Mouse (Mus musculus) limb, embryonic 13.5 days (tissue): ENCODE data around the gene Wdr62. TPM values are rescaled to one million over a fixed set of nuclear protein-coding genes. Genes with fewer than 3 reads are reported as not detected.

ENCODE experiments used
- ATAC-seq: fragments of 200-750 bp; cut with Nextera tagmentation; 2 replicates; pipeline ENCODE4 v1.8.0; 2017; ENCODE audit warnings: low read depth, moderate number of reproducible peaks, moderate TSS enrichment; ENCODE audit not compliant: low FRiP score
- H3K27ac ChIP-seq: fragments of 300-500 bp; sonication (generic); 2 replicates; pipeline ENCODE4 v1.5.1; 2015; ENCODE audit warnings: inconsistent platforms, mild to moderate bottlenecking, moderate library complexity
- H3K27me3 ChIP-seq: fragments of 300-500 bp; sonication (generic); 2 replicates; pipeline ENCODE4 v1.6.1; 2015; ENCODE audit warnings: mild to moderate bottlenecking, inconsistent platforms
- H3K36me3 ChIP-seq: fragments of 300-500 bp; sonication (generic); 2 replicates; pipeline ENCODE4 v1.6.1; 2015; ENCODE audit warnings: inconsistent platforms, mild to moderate bottlenecking, moderate library complexity
- H3K4me1 ChIP-seq: fragments of 300-500 bp; sonication (generic); 2 replicates; pipeline ENCODE4 v1.6.1; 2015; ENCODE audit warnings: inconsistent platforms
- H3K4me2 ChIP-seq: fragments of 300-500 bp; sonication (generic); replicated peaks from 2 replicates; pipeline ENCODE4 v1.6.1; 2015; ENCODE audit warnings: inconsistent platforms, mild to moderate bottlenecking, moderate library complexity
- H3K4me3 ChIP-seq: fragments of 300-500 bp; sonication (generic); 2 replicates; pipeline ENCODE4 v1.5.1; 2015; ENCODE audit warnings: moderate library complexity, mild to moderate bottlenecking, inconsistent platforms
- H3K9ac ChIP-seq: fragments of 300-500 bp; sonication (generic); 2 replicates; pipeline ENCODE4 v1.6.1; 2015; ENCODE audit warnings: mild to moderate bottlenecking, inconsistent platforms
- H3K9me3 ChIP-seq: fragments of 300-500 bp; sonication (generic); 2 replicates; pipeline ENCODE4 v1.6.1; 2016; ENCODE audit warnings: inconsistent platforms
- WGBS: fragments of 180-500 bp; shearing (Covaris S2); methylation state at CpG from one replicate; pipeline ENCODE4 v1.1.7; 2015; 5-methylcytosine and 5-hydroxymethylcytosine counted together
- polyA plus RNA-seq: library from polyadenylated mRNA; unstranded; fragments of >200 nt; fragmentation: Nextera tagmentation; extraction: Ambion mirVana; gene quantifications from 2 replicates; pipeline ENCODE4 v1.2.1, GENCODE M21; 2015

The Wdr62 gene
- polyA plus RNA-seq, 1 experiment from 2014 or later, result 9.2 TPM

DNA sequence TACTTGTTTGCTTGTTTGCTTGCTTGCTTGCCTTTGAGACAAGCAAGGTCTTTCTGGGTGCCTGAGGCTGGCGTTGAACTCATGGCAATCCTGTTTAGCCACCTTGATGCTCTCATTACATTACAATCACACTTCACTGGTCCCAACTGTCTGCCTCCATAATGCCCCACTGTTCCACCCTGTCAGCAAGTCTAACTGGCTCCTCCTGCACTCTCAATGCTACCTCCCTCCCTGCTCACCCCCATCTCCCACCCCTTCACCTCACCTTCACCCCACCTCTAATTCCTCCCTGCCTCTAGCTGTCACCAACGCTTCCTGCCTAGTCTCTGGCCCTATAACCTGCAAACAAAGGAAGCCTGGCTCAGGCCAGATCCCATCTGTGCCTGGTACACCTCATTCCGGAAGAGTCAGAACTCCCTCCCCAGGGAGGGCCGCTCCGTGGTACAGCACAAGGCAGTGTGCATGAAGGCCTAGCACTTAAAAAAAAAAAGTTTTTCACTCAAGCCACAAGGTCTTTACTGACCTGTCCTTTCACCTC is 82.6 kb downstream of the Wdr62 start:
- Histone ChIP-seq H3K27me3 (no peaks in the 10 kb centered on the region), H3K27ac (no peak overlapping the region; the same call in 1 of the 2 replicates), H3K36me3 (no peaks in the 10 kb centered on the region), H3K9ac (no peak overlapping the region), H3K4me3 (no peak overlapping the region), H3K4me1 (peaks cover 51% of the 10 kb centered on the region), H3K9me3 (no peaks in the 10 kb centered on the region), H3K4me2 (no peak overlapping the region)
- WGBS, result 63% methylated on average over 5 of the region's 5 CpGs
- no peak for ATAC-seq

DNA sequence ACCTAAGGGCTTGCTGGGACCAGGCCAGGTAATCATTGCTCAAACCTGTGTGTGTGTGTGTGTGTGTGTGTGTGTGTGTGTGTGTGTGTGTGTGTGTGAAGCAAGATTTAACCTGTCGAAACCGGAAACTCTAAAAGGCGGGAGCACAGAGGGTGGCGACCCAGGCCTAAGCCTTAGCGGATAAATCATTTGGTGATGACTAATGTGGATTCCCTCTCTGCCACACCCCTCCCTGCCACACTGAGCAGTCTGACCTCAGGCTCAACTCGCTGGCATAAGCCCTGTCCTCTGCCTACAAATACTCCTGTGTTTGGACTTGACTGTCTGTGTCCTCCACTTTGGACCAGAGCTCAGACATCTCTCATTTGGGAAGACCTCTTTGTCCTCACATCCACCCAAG is 84.0 kb downstream of the Wdr62 start:
- Histone ChIP-seq H3K9ac (no peak overlapping the region), H3K4me3 (no peak overlapping the region), H3K4me2 (no peak overlapping the region), H3K9me3 (no peaks in the 10 kb centered on the region), H3K4me1 (peaks cover 48% of the 10 kb centered on the region), H3K27ac (no peak overlapping the region), H3K36me3 (peaks cover 13% of the 10 kb centered on the region), H3K27me3 (no peaks in the 10 kb centered on the region)
- WGBS, result 72% methylated on average over 3 of the region's 6 CpGs
- no peak for ATAC-seq

DNA sequence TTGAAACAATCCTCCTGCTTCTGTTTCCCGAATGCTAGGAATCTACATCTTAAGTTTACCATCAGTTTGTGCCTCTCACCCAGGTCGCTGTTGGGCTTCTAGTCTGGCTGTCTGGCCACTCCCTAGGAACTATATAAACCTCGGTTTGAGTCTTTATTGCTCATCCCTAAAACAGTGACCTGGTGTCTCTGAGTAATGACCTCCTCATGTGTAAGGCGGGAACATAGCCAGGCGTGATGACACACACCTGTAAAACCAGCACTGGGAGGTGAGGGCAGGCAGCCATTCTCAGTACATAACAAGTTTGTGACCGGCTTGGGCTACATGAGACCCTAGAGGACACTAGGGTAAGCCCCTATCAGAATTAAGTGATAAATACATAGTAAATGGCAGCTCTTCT is 84.8 kb downstream of the Wdr62 start:
- no peak overlapping the region for H3K9ac ChIP-seq
- H3K36me3 ChIP-seq, result peaks cover 20% of the 10 kb centered on the region
- H3K27me3 ChIP-seq, result no peaks in the 10 kb centered on the region
- ATAC-seq, result no peak
- H3K4me1 ChIP-seq, result peaks cover 44% of the 10 kb centered on the region
- H3K4me2 ChIP-seq, result peak overlapping the region; percentile 75
- H3K4me3 ChIP-seq, result no peak overlapping the region
- no peaks in the 10 kb centered on the region for H3K9me3 ChIP-seq
- 64% methylated on average over 6 of the region's 6 CpGs for WGBS
- H3K27ac ChIP-seq, result no peak overlapping the region

DNA sequence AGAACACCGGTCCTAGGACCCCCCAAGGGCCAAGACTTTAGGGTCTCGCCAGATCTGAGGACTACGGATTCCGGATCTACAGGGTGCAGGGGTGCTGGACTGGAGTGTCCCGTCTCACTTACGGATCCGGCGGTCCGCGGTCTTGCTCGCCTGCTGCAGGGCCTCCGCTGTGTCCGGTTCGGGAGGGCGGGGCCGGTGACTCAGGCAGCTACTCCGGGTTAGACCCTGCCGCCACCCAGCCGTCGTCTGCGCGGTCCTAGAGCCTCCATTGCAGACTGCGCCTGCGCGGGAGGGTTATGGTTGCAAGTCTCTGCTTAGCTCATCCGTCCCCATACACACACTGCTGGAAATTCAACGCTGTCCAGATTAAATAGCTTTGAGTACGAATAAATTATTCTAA is 85.3 kb downstream of the Wdr62 start:
- Histone ChIP-seq H3K9me3 (no peaks in the 10 kb centered on the region), H3K27me3 (no peaks in the 10 kb centered on the region), H3K4me3 (peak overlapping the region; percentile 72), H3K9ac (peak overlapping the region; percentile 76), H3K27ac (peak overlapping the region; percentile 85), H3K4me2 (peak overlapping the region; percentile 75), H3K4me1 (peaks cover 38% of the 10 kb centered on the region), H3K36me3 (peaks cover 25% of the 10 kb centered on the region)
- under 1% methylated on average over 28 of the region's 28 CpGs for WGBS
- ATAC-seq, result peak; percentile 89

DNA sequence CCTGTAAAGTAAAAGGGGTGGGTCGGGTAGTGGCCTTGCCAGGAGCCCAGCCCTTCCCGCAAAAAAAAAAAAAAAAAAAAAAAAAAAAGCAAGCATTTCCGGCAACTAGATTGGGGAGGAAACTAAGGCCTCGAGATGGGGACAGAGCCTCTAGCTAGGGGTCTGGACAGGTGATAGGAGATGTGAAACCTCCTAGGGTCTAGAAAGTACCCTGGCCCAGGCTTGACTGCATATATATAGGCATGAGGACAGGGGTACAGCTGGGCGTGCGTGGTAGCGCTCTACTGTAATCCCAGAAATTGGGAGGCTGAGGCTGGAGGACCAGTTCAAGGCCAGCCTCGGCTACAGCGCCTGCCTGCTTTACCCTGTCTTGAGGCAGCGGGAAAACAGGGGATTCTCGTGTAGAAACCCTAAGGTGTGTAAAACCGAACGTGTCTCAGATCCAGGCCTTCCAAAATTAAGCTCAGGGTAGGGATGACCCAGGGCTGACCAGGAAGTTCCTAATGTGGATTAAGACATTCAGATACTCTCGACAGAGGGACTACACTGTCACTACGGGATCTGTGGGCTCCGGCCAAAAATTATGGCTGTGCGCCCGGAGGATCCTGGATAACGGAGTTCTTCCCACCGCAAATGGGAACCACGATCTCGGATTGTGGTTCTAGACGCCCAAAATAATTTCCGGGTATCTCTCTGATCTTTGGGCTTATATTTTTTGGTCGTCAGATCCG is 86.0 kb downstream of the Wdr62 start:
- H3K9me3 ChIP-seq, result no peaks in the 10 kb centered on the region
- H3K36me3 ChIP-seq, result peaks cover 30% of the 10 kb centered on the region
- peak overlapping the region; percentile 85 for H3K27ac ChIP-seq
- H3K27me3 ChIP-seq, result no peaks in the 10 kb centered on the region
- peak; percentile 28; the same call in 1 of the 2 replicates for ATAC-seq
- H3K4me3 ChIP-seq, result peak overlapping the region; percentile 72
- H3K4me1 ChIP-seq, result peaks cover 32% of the 10 kb centered on the region
- WGBS, result 0% methylated on average over 26 of the region's 26 CpGs
- H3K4me2 ChIP-seq, result peak overlapping the region; percentile 75
- peak overlapping the region; percentile 76 for H3K9ac ChIP-seq

DNA sequence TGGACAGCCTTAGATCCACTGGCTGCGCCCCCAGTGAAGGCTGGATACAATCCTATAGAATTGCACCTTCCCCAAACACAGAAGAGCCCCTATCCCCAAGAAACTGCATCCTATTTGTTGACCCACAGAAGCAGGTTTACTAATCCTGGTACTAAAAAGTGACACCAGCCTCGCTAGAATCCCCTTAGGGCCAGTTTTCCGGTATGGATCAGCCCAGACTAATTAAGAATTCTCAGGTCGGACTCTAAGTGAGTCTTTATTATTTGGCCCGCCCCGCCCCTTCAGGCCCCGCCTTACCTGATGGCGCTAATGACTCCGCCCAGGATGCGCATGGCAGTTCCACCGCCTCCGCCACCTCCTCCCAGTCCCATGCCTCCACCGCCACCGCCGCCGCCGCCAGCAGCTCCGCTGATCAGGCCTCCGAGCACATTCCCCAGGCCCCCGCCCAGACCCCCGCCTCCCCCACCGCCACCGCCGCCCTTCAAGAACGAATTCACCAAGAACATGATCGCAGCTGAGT is 86.6 kb downstream of the Wdr62 start:
- peak overlapping the region; percentile 76 for H3K9ac ChIP-seq
- H3K4me1 ChIP-seq, result peaks cover 30% of the 10 kb centered on the region
- no peaks in the 10 kb centered on the region for H3K27me3 ChIP-seq
- peaks cover 36% of the 10 kb centered on the region for H3K36me3 ChIP-seq
- peak; percentile 51 for ATAC-seq
- under 1% methylated on average over 26 of the region's 26 CpGs for WGBS
- peak overlapping the region; percentile 85; the same call in 1 of the 2 replicates for H3K27ac ChIP-seq
- peak overlapping the region; percentile 75 for H3K4me2 ChIP-seq
- no peaks in the 10 kb centered on the region for H3K9me3 ChIP-seq
- H3K4me3 ChIP-seq, result peak overlapping the region; percentile 72

DNA sequence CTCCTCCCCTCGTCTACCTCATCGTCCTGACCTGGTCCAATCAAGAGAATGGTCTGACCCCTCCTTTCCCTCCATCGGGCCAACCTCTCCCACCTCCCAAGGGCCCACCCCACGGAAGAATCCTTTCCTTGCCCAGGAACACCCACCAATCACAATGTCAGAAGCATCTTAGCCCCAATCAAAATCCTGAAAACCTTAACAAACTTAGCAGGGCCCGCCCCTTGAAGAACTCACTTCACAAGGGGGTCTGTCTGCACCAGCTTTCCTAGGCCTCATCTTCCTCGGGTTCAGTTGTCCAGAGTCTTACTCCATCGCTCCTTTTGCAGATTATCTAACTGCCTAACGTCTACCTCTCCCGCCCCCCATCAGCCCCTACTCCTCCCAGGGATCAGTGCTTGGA is 87.2 kb downstream of the Wdr62 start:
- H3K9ac ChIP-seq, result peak overlapping the region; percentile 76
- no peak overlapping the region for H3K27ac ChIP-seq
- no peaks in the 10 kb centered on the region for H3K27me3 ChIP-seq
- no peak for ATAC-seq
- H3K4me3 ChIP-seq, result peak overlapping the region; percentile 72
- H3K36me3 ChIP-seq, result peaks cover 42% of the 10 kb centered on the region
- no peaks in the 10 kb centered on the region for H3K9me3 ChIP-seq
- 18% methylated on average over 9 of the region's 9 CpGs for WGBS
- peak overlapping the region; percentile 75 for H3K4me2 ChIP-seq
- peaks cover 26% of the 10 kb centered on the region for H3K4me1 ChIP-seq

DNA sequence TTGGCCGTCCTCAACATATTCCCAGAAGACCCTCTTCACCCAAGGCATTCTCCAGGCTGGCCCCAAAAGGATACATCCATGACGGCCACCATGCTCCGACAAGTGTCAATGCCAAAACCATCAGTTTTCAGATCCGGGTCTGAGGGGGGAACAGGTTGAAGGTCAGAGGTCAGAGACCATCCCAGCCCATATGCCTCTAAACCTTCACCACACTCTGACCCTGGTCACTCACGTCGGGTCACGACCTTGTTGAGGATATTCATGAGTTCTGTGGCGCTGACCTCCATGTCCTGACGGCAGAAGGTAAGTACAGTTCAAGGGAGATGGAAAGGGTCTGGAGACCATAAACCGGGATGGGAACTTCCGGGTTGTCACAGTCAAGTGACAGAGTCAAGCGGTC is 88.1 kb downstream of the Wdr62 start:
- Histone ChIP-seq H3K27ac (no peak overlapping the region), H3K9me3 (no peaks in the 10 kb centered on the region), H3K9ac (no peak overlapping the region), H3K36me3 (peaks cover 52% of the 10 kb centered on the region), H3K27me3 (no peaks in the 10 kb centered on the region), H3K4me2 (peak overlapping the region; percentile 75), H3K4me1 (peaks cover 19% of the 10 kb centered on the region), H3K4me3 (no peak overlapping the region)
- 90% methylated on average over 12 of the region's 12 CpGs for WGBS
- no peak for ATAC-seq

Other genes with a start within 250 kb of the Wdr62 start
- gene Zfp14, start 229.0 kb downstream of the Wdr62 start, polyA plus RNA-seq, result 6.1 and 6.8 TPM in 2 replicates
- gene Zfp82, start 207.5 kb downstream of the Wdr62 start, polyA plus RNA-seq, result 8.8 and 9.7 TPM in 2 replicates
- 2.3 and 3.3 TPM in 2 replicates for gene Gm26920, start 190.0 kb downstream of the Wdr62 start, polyA plus RNA-seq
- 18.8 and 20.6 TPM in 2 replicates for gene Zfp566, start 189.9 kb downstream of the Wdr62 start, polyA plus RNA-seq
- 147 and 154 TPM in 2 replicates for gene Zfp260, start 185.6 kb downstream of the Wdr62 start, polyA plus RNA-seq
- gene Zfp382, start 158.5 kb downstream of the Wdr62 start, polyA plus RNA-seq, result 13.8 and 14.6 TPM in 2 replicates
- gene Zfp146, start 110.7 kb downstream of the Wdr62 start, polyA plus RNA-seq, result 22.2 and 22.4 TPM in 2 replicates
- gene Cox7a1, start 96.3 kb downstream of the Wdr62 start, polyA plus RNA-seq, result 1.8 and 2.4 TPM in 2 replicates
- 94.9 and 100 TPM in 2 replicates for gene Capns1, start 81.6 kb downstream of the Wdr62 start, polyA plus RNA-seq
- gene Polr2i, start 48.5 kb downstream of the Wdr62 start, polyA plus RNA-seq, result 171 and 184 TPM in 2 replicates
- 219 and 220 TPM in 2 replicates for gene Tbcb, start 48.1 kb downstream of the Wdr62 start, polyA plus RNA-seq
- 0.28 TPM in 1 of 2 replicates, not detected in the other for gene Ovol3, start 44.7 kb downstream of the Wdr62 start, polyA plus RNA-seq
- gene Thap8, start 325 bp downstream of the Wdr62 start, polyA plus RNA-seq, result 0.28 and 0.48 TPM in 2 replicates
- gene Clip3, start 11.3 kb upstream of the Wdr62 start, polyA plus RNA-seq, result 51.2 and 51.5 TPM in 2 replicates
- gene Alkbh6, start 28.3 kb upstream of the Wdr62 start, polyA plus RNA-seq, result 94.2 and 99.2 TPM in 2 replicates
- 89.9 and 90.4 TPM in 2 replicates for gene Syne4, start 34.4 kb upstream of the Wdr62 start, polyA plus RNA-seq
- 0.95 and 1.2 TPM in 2 replicates for gene E130208F15Rik, start 41.3 kb upstream of the Wdr62 start, polyA plus RNA-seq
- 20.0 and 22.4 TPM in 2 replicates for gene Sdhaf1, start 43.5 kb upstream of the Wdr62 start, polyA plus RNA-seq
- 6.8 and 7.5 TPM in 2 replicates for gene Lrfn3, start 82.4 kb upstream of the Wdr62 start, polyA plus RNA-seq
- 29.7 and 32.7 TPM in 2 replicates for gene Tyrobp, start 133.3 kb upstream of the Wdr62 start, polyA plus RNA-seq
- gene Hcst, start 139.4 kb upstream of the Wdr62 start, polyA plus RNA-seq, result 0.64 and 0.68 TPM in 2 replicates
- 1.3 and 2.0 TPM in 2 replicates for gene Nfkbid, start 141.3 kb upstream of the Wdr62 start, polyA plus RNA-seq
- gene Aplp1, start 165.1 kb upstream of the Wdr62 start, polyA plus RNA-seq, result 38.4 and 44.2 TPM in 2 replicates
- gene Kirrel2, start 177.3 kb upstream of the Wdr62 start, polyA plus RNA-seq, result 0.20 and 0.23 TPM in 2 replicates
- gene Nphs1, start 177.9 kb upstream of the Wdr62 start, polyA plus RNA-seq, result 0.09 TPM in 2 replicates
- gene Prodh2, start 213.2 kb upstream of the Wdr62 start, polyA plus RNA-seq, result 0.32 TPM in 1 of 2 replicates, not detected in the other